Mouse (Mus musculus) inflammation-experienced regulatory T-cells, adult 6 months (primary cell): ENCODE data around the gene Sycp2l. TPM values are rescaled to one million over a fixed set of nuclear protein-coding genes. Genes with fewer than 3 reads are reported as not detected.
"Not testable (repeated sequence)": the region's sequence is repeated elsewhere in the genome, so short reads cannot be mapped to it uniquely, and the experiment has no call there.

Experiments used
- ATAC-seq: one replicate; pipeline ENCODE4 v1.8.0; 2017
- polyA plus RNA-seq, 3 experiments: library from polyadenylated mRNA; unstranded; fragments of 100-300 nt; shearing (Covaris generic); gene quantifications; one replicate each; pipeline ENCODE4 v1.2.1; 2017

Sycp2l gene
- polyA plus RNA-seq, 3 experiments from 2014 or later = 0.38 TPM; not detected in 2

GRCm38 (mm10) chr13:41128326-41128725 is 14.2 kb downstream of the Sycp2l start:
- peak; percentile 75 for ATAC-seq

GRCm38 (mm10) chr13:41129061-41129460 is 15.0 kb downstream of the Sycp2l start:
- ATAC-seq = no peak

GRCm38 (mm10) chr13:41134901-41135300 is 20.8 kb downstream of the Sycp2l start:
- ATAC-seq = no peak

- ATAC-seq = no peak
Measured at GRCm38 (mm10) chr13:41145433-41145970, 31.4 kb downstream of the Sycp2l start.

GRCm38 (mm10) chr13:41146271-41146670 is 32.2 kb downstream of the Sycp2l start:
- no peak for ATAC-seq

DNA sequence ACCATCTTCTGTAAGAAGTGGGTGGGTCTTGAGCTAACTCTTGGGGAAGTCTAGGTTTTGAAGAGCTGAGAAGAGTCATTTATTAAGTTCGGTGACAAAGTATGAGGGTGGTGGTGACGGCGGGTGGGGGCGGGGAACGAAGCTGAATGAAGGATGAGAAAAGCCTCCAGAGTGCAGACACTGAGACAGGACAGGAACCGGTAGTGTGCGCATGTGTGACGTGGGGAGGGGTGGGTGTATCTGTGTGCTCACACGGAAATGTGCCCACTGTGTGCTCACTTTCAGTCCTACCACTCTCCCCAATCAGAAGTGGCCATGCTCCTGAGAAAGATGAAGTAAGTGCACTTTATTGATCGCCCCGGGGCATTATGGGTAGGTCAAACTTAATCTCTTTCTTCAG is 39.0 kb downstream of the Sycp2l start:
- ATAC-seq = no peak

GRCm38 (mm10) chr13:41158426-41158825 is 44.3 kb downstream of the Sycp2l start:
- ATAC-seq = no peak

DNA sequence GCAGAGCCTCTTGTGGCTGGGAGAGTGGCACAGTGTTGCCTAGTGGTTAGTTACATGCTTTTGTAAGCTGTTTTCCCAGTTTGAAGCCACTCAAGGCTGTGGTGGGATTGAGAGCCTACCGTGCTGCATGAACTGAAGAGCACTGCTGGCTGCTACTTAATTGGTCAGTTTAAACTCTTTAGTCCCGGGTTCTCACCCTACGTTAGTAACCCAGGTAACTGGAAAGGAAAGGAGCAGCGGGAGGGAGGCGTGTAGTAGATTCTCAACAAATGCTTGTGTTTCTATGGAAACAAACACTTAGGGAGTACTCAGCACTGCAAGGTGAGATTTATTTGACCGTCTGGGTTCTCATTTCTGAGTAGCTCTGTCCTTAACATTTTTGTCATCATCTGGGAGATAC is 73.8 kb downstream of the Sycp2l start:
- ATAC-seq = no peak

DNA sequence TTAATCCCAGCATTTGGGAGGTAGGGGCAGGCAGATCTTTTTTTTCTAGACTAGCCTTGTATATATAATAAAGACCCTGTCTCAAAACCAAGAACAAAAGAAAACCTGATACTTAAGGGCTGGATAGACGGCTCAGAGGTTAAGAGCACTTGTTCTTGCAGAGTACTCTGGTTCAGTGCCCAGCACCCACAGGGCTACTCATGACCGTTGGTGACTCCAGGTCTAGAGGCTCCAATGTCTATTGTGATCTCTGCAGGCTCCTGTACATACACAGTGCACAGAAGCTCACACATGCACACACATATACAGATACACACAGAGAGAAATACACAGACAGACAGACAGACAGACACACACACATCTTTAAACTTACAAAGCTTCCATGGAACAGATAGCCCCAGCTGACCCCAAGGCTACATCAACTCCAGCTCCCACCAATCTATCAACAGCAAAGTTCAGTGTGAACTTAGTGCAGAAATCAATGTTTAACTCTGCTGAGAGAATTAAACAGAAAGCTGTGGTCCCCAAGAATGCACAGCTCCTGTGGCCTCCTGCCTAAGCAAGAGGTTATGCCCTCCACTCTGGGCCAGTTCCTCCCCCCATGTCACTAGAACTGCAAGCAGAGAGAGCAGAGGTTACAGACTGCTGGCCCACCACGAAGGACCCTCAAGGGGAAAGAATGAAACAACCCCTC is 81.7 kb downstream of the Sycp2l start:
- no peak for ATAC-seq

DNA sequence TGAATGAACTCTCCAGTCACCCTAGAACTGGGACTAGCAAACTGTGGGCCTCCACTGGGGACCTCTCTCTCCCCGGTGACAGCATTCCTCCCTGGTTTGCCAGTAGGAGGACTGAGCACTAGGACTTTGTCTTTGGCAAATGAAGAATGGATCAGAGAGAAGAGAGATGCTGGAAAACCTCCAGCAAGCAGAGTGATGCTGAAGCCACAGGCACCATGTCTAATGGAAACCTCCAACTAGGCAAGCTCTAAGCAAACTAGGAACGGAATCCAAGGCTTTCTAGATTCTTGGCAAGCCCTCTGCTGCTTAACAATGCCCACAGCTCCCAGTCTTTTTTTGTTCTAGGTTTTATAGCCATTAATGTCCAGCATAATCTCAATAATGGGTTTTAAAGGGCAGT is 86.8 kb downstream of the Sycp2l start:
- no peak for ATAC-seq

DNA sequence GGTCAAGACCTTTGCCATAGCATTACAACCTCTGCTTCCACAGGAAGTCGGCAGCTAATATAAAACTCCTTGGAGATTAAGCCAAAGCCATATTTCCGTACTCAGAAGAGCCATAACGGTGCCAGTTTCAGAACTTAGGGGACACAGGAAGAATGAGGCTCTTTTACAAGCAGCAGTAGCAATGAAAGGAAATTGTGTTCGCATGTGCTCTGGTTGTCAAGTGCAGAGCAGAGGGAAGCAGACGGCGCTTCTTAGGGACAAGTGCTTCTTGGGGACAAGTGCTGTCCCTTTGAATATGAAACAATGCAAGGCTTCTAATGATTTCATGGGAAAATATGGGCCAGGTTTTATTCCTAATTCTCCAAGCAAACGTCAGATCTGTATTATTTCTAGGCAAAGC is 89.2 kb downstream of the Sycp2l start:
- no peak for ATAC-seq

GRCm38 (mm10) chr13:41203691-41204090 is 89.6 kb downstream of the Sycp2l start:
- no peak for ATAC-seq

GRCm38 (mm10) chr13:41205568-41205967 is 91.5 kb downstream of the Sycp2l start:
- not testable (repeated sequence) for ATAC-seq

DNA sequence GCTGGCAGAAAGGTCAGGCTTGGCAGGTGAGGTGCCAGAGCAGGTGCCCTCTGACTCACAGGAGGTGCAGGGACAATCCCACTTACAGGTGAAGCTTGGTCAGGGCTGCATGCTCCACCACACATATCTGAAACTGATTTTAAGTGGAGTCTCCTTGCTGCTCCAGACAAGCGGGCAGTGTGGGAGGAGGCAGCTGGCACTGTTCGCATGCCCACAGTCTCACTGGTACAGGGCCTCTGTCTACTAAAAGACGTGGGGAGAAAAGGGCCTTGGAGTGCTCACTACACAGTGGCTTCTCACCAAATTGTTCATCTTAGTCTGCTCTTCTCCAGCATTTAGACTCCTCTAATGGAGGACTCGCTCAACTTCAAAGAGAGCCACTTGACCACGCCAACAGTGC is 92.1 kb downstream of the Sycp2l start:
- no peak for ATAC-seq

GRCm38 (mm10) chr13:41211276-41211675 is 97.2 kb downstream of the Sycp2l start:
- no peak for ATAC-seq

GRCm38 (mm10) chr13:41212558-41213322 is 98.6 kb downstream of the Sycp2l start:
- ATAC-seq = no peak

DNA sequence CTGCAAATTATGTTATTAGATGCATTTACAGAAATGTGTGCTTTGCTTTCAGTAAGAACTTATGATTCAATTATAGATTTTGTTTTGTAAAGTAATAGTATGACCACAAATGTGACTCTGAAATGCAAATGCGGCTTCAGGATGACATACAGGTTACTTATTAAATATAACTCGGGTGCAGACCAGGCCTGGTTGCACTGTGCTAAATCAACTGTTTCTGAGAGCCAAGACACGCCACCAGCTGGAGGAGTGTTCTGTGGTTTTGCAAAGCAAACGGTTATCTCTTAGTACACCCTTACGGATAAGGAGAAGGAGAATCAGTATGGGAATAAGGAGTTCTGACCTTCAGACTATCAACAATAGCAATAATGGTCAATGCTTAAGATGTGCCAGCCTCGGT is 101.6 kb downstream of the Sycp2l start:
- no peak for ATAC-seq

- ATAC-seq = no peak
Measured at GRCm38 (mm10) chr13:41216236-41216635, 102.1 kb downstream of the Sycp2l start.

- no peak for ATAC-seq
Measured at GRCm38 (mm10) chr13:41219056-41219455, 104.9 kb downstream of the Sycp2l start.

- ATAC-seq = no peak
Measured at GRCm38 (mm10) chr13:41219687-41220303, 105.7 kb downstream of the Sycp2l start.

DNA sequence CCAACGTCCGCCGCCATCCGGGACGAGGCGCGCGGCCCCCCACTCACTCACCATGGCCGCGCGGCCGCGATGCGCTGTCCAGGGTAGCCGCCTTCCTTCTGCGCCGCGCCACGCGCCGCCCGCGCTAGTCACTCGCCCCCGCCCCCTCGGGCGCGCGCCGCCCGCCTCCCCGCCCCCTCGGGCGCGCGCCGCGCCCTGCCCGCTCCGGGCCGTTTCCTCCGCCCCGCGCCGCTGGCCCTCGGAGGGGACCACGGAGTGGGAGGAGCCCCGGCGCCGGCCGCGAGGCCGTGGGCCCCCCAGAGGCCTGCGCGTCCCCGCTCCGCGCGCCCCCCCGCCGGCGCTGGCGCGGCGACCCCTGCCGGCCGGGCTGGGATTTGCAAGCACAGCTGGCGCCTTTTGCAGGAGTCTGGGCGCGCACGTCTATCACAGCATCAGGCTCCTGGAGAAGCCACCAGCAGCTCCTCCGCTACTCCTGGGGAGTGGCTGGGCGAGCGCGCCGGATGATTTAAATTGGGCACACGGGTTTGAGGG is 106.3 kb downstream of the Sycp2l start, which contains the start of gene Elovl2:
Gene Elovl2, minus strand, starts transcription at position 102 of the 531 bp plus-strand sequence.
- ATAC-seq = peak; percentile 67
